Comparison of ENCODE assay signal across 8 mouse cellular contexts in the genomic region with DNA sequence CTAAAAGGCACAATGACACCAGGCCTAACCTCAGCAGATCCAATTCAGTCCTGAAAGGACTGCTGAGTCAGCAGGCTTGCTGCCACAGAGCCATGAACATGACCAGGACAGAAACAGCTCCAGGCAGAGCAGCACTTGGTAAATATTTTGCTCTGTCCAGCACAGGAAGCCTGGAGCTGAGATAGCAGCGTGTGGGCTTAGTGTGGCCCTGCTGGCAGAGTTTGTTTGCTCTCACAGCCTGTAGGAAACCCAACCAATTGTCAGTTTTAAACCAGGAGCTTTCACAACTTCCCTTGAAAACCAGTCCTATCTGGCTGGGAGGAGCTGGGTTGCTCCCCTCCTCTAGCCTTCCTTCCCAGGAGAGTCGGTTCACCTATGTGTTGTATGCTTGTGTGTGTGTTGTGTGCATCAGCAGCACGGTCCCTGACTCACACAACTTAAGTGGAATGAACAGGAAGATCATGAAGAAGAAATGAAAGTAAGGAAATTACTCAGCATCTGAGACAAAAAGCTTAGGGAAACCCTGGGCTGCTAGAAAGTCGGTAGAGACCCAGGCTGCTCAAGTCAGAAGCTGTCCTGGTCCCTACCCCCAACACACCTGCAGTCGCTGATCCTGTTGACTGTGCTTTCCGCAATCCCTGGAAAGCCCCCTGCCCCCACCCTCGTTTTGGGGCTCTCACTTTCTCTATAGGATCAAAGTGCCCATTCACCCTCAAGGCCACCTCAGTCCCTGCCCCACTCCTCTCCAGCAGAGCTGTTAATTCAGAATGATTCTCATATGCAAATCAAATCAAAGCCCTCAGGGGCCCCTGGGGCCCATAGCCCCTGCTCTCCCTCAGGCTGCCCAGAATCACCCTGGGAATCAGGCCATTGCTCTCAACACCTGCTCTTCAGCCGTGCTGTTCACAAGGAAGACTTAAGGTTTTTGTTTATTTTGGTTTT. TPM values are rescaled to one million over a fixed set of nuclear protein-coding genes. Genes with fewer than 3 reads are reported as not detected.
DNase-seq lines count a peak whose midpoint lies in the region; ATAC-seq lines count a peak whose summit lies in the region.

No protein-coding gene starts in this region.

- no peak for ATAC-seq in cerebellum, adult (ENCODE audit: insufficient number of reproducible peaks, low FRiP score, low TSS enrichment)

- DNase-seq in gastrocnemius, adult 18-20 months (ENCODE audit: low spot score), result peak; percentile 58
- DNase-seq in gastrocnemius, postnatal 4 days (ENCODE audit: low spot score in 2 of 2), result no peak
- peak; percentile 53 for DNase-seq in NIH3T3 (ENCODE audit: low read depth)
- peak; percentile 57 to 72 for DNase-seq in heart, adult 18-20 months
- DNase-seq in kidney, adult 8-10 months, result peak; percentile 30 to 34
- peak; percentile 25 for DNase-seq in lung, postnatal 14 days
- no peak for DNase-seq in cerebellum, postnatal 36 days

RNA-seq across cellular contexts. Expression of a gene that starts 9.7 kb away (rescaled TPM):
- 10 to 100 TPM; 62.0 to 62.3 TPM for total RNA-seq in gastrocnemius, adult 18-20 months (2021)
- total RNA-seq in gastrocnemius, postnatal 4 days (2021), result 10 to 100 TPM; 43.9 to 45.9 TPM
- total RNA-seq in heart, adult 18-20 months (2021), result 10 to 100 TPM; 33.8 to 34.4 TPM

RNA-seq across cellular contexts. Expression of a gene that starts 22.0 kb away (rescaled TPM):
- 100 to 1,000 TPM; 249 to 252 TPM for total RNA-seq in gastrocnemius, adult 18-20 months (2021)
- total RNA-seq in gastrocnemius, postnatal 4 days (2021), result 100 to 1,000 TPM; 466 to 495 TPM
- total RNA-seq in heart, adult 18-20 months (2021), result 100 to 1,000 TPM; 285 to 315 TPM

RNA-seq across cellular contexts. Expression of a gene that starts 44.2 kb away (rescaled TPM):
- 10 to 100 TPM; 25.3 to 26.3 TPM for total RNA-seq in gastrocnemius, adult 18-20 months (2021)
- 10 to 100 TPM; 23.6 to 26.2 TPM for total RNA-seq in gastrocnemius, postnatal 4 days (2021)
- total RNA-seq in heart, adult 18-20 months (2021), result 10 to 100 TPM; 22.1 to 25.1 TPM

RNA-seq across cellular contexts. Expression of a gene that starts 58.8 kb away (rescaled TPM):
- total RNA-seq in gastrocnemius, adult 18-20 months (2021), result 10 to 100 TPM; 25.2 to 29.8 TPM
- 10 to 100 TPM; 36.5 to 39.6 TPM for total RNA-seq in gastrocnemius, postnatal 4 days (2021)
- total RNA-seq in heart, adult 18-20 months (2021), result 10 to 100 TPM; 36.6 to 37.8 TPM

Comparison
In these comparisons a context has a peak if more than half of its experiments do, and no peak if none do; other contexts are left out.
1. DNase-seq: peak in gastrocnemius, adult 18-20 months (single experiment), NIH3T3 (single experiment), heart, adult 18-20 months (2 of 2), kidney, adult 8-10 months (2 of 2) and lung, postnatal 14 days (single experiment); none in gastrocnemius, postnatal 4 days (0 of 2) and cerebellum, postnatal 36 days (0 of 2).